Mouse (Mus musculus): ENCODE results near the gene Prkn. TPM values are rescaled to one million over a fixed set of nuclear protein-coding genes. Genes with fewer than 3 reads are reported as not detected.

Gene Prkn
- total RNA-seq, 1 experiment = 1.7 TPM

DNA sequence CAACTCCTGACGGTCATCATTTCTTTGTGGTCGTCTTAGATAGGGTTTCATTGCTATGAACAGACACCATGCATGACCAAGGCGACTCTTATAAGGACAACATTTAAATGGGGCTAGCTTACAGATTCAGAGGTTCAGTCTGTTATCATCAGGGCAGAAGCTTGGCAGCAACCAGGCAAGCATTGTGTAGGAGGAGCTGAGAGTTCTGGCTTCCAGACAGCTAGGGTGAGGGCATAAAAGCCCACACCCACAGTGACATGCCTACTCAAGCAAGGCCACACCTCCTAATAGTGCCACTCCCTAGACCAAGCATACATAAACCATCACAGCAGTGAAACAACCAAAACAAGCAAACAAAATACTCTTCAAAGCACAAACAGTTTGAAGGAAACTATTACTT lies 579.3 kb downstream of the Prkn start:
- in situ Hi-C loops (cut with MboI; ENCODE audit: low sequenced_read_pairs in 2 of 2, unreplicated experiment in 2 of 2) = no loop called here
- DNase-seq (ENCODE audit: low read depth, low spot score) = no peak
- Histone ChIP-seq H3K9ac (ENCODE audit: insufficient read depth, low read depth, low read length, poor library complexity, severe bottlenecking) (no peak overlapping the region), H3K27ac (ENCODE audit: insufficient read depth, low read depth, low read length, poor library complexity, severe bottlenecking) (no peak overlapping the region), H3K9me3 (ENCODE audit: control insufficient read depth, insufficient read depth, low read depth, low read length) (no peaks in the 10 kb centered on the region), H3K4me1 (ENCODE audit: control insufficient read depth in 2 of 2, insufficient read depth in 2 of 2, low read length in 2 of 2, poor library complexity in 1 of 2) (no peaks in the 10 kb centered on the region), H3K36me3 (ENCODE audit: control insufficient read depth, insufficient read depth, low read length, poor library complexity, severe bottlenecking) (no peaks in the 10 kb centered on the region), H3K4me3 (ENCODE audit: insufficient read depth in 1 of 2, low read depth in 1 of 2, low read length in 2 of 2, poor library complexity in 1 of 2, severe bottlenecking in 1 of 2) (no peak overlapping the region)
- TF ChIP-seq ZNF384 (IDR thresholded peaks at IDR 0.05; ENCODE audit: low read depth, low read length) = no peak
- no peak for TF ChIP-seq MAFK (IDR thresholded peaks at IDR 0.05; ENCODE audit: insufficient read depth, low read depth, low read length)
- no peak for TF ChIP-seq HCFC1 (IDR thresholded peaks at IDR 0.05; ENCODE audit: borderline replicate concordance, insufficient read depth, low read length)
- no peak for TF ChIP-seq ZC3H11A (IDR thresholded peaks at IDR 0.05; ENCODE audit: borderline replicate concordance, low read depth, low read length)
- no peak for TF ChIP-seq CHD2 (IDR thresholded peaks at IDR 0.05; ENCODE audit: low read depth, low read length)

DNA sequence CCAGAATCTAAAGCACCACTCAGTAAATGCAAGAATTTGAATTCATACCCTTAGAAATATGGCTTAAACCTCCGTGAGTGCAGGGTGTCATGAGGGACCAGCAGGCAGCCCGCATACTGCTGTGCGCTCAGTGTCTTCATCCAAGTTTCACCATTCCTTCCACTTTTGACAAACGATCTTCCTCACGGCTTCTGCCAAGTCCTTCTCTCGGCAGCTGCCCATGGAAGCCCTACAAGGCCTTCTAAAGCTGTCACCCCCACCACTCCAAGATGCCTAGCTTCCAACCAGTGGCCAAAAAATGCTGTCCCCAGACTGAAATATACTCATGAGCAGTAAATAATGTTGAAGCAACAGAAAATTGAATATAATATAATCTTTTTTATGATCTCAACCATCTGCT lies 580.7 kb downstream of the Prkn start:
- Histone ChIP-seq H3K9ac (ENCODE audit: insufficient read depth, low read depth, low read length, poor library complexity, severe bottlenecking) (no peak overlapping the region), H3K4me1 (ENCODE audit: control insufficient read depth in 2 of 2, insufficient read depth in 2 of 2, low read length in 2 of 2, poor library complexity in 1 of 2) (no peaks in the 10 kb centered on the region), H3K4me3 (ENCODE audit: insufficient read depth in 1 of 2, low read depth in 1 of 2, low read length in 2 of 2, poor library complexity in 1 of 2, severe bottlenecking in 1 of 2) (no peak overlapping the region), H3K9me3 (ENCODE audit: control insufficient read depth, insufficient read depth, low read depth, low read length) (no peaks in the 10 kb centered on the region), H3K27ac (ENCODE audit: insufficient read depth, low read depth, low read length, poor library complexity, severe bottlenecking) (no peak overlapping the region), H3K36me3 (ENCODE audit: control insufficient read depth, insufficient read depth, low read length, poor library complexity, severe bottlenecking) (no peaks in the 10 kb centered on the region)
- TF ChIP-seq ZNF384 (IDR thresholded peaks at IDR 0.05; ENCODE audit: low read depth, low read length) = no peak
- no peak for TF ChIP-seq HCFC1 (IDR thresholded peaks at IDR 0.05; ENCODE audit: borderline replicate concordance, insufficient read depth, low read length)
- TF ChIP-seq CHD2 (IDR thresholded peaks at IDR 0.05; ENCODE audit: low read depth, low read length) = no peak
- TF ChIP-seq ZC3H11A (IDR thresholded peaks at IDR 0.05; ENCODE audit: borderline replicate concordance, low read depth, low read length) = no peak
- in situ Hi-C loops (cut with MboI; ENCODE audit: low sequenced_read_pairs in 2 of 2, unreplicated experiment in 2 of 2) = no loop called here
- DNase-seq (ENCODE audit: low read depth, low spot score) = no peak

DNA sequence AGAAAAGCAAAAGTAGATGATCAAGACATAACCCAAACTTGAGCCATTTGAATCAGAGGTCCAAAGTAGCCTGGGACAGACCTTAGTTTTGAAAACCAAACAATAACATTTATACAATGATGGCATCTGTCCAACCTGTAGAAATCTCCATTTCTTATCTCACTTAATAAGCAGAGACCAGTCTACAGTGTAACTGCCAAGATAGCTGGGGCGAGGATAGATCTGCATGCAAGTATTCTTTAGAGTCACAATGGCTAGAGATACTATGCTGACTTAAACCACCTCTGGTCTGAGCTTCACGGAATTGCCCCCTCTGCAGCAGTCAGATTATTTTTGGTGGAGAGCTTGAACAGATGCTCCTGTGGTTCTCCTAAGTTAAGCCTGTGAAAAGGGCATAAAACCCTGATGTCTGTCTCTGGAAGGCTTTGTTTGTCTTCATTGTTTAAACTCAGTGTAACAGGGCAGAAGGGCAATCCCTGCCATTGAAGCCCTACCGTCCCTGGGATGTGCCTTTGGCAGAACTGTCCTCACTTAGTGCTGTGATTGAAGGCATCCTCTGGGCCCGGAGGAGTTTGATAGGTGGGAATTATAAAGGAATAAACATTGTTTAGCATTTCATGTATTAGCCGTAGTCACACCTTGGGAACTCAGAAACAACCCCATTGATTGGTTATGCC lies 581.2 kb downstream of the Prkn start:
- H3K27ac ChIP-seq (ENCODE audit: insufficient read depth, low read depth, low read length, poor library complexity, severe bottlenecking) = no peak overlapping the region
- DNase-seq (ENCODE audit: low read depth, low spot score) = no peak

DNA sequence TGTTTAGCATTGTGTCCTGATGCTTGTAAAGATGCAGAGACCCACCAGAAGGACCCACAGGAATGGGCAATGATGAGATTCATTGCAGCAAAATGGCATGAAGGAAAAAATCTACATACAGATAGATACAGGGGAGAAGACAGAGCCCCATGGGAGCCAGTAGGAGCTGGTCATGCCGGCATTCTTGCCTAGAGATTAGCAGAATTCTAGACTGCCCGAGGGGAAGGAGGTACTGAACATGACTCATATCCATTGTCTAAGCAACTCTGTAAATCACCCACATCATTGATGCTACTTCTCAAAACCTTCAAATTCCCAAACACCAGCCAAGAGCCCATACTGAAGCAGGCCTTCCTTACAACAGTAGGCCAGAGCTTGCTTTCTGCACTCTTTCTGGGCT lies 591.1 kb downstream of the Prkn start:
- H3K4me1 ChIP-seq (ENCODE audit: control insufficient read depth in 2 of 2, insufficient read depth in 2 of 2, low read length in 2 of 2, poor library complexity in 1 of 2) = no peaks in the 10 kb centered on the region
- no peak overlapping the region for H3K27ac ChIP-seq (ENCODE audit: insufficient read depth, low read depth, low read length, poor library complexity, severe bottlenecking)
- TF ChIP-seq ZC3H11A (IDR thresholded peaks at IDR 0.05; ENCODE audit: borderline replicate concordance, low read depth, low read length) (no peak), HCFC1 (IDR thresholded peaks at IDR 0.05; ENCODE audit: borderline replicate concordance, insufficient read depth, low read length) (no peak), CHD2 (IDR thresholded peaks at IDR 0.05; ENCODE audit: low read depth, low read length) (no peak), ZNF384 (IDR thresholded peaks at IDR 0.05; ENCODE audit: low read depth, low read length) (no peak), MAFK (IDR thresholded peaks at IDR 0.05; ENCODE audit: insufficient read depth, low read depth, low read length) (no peak)
- H3K36me3 ChIP-seq (ENCODE audit: control insufficient read depth, insufficient read depth, low read length, poor library complexity, severe bottlenecking) = no peaks in the 10 kb centered on the region
- no peak overlapping the region for H3K9ac ChIP-seq (ENCODE audit: insufficient read depth, low read depth, low read length, poor library complexity, severe bottlenecking)
- in situ Hi-C loops (cut with MboI; ENCODE audit: low sequenced_read_pairs in 2 of 2, unreplicated experiment in 2 of 2) = no loop called here
- no peak for DNase-seq (ENCODE audit: low read depth, low spot score)
- no peaks in the 10 kb centered on the region for H3K9me3 ChIP-seq (ENCODE audit: control insufficient read depth, insufficient read depth, low read depth, low read length)
- no peak overlapping the region for H3K4me3 ChIP-seq (ENCODE audit: insufficient read depth in 1 of 2, low read depth in 1 of 2, low read length in 2 of 2, poor library complexity in 1 of 2, severe bottlenecking in 1 of 2)

More for the DNA sequence above, 581.2 kb downstream of the Prkn start:
- H3K36me3 ChIP-seq (ENCODE audit: control insufficient read depth, insufficient read depth, low read length, poor library complexity, severe bottlenecking) = no peaks in the 10 kb centered on the region
- in situ Hi-C loops (cut with MboI; ENCODE audit: low sequenced_read_pairs in 2 of 2, unreplicated experiment in 2 of 2) = no loop called here
- no peaks in the 10 kb centered on the region for H3K9me3 ChIP-seq (ENCODE audit: control insufficient read depth, insufficient read depth, low read depth, low read length)
- no peaks in the 10 kb centered on the region for H3K4me1 ChIP-seq (ENCODE audit: control insufficient read depth in 2 of 2, insufficient read depth in 2 of 2, low read length in 2 of 2, poor library complexity in 1 of 2)
- TF ChIP-seq HCFC1 (IDR thresholded peaks at IDR 0.05; ENCODE audit: borderline replicate concordance, insufficient read depth, low read length) (no peak), ZC3H11A (IDR thresholded peaks at IDR 0.05; ENCODE audit: borderline replicate concordance, low read depth, low read length) (no peak), ZNF384 (IDR thresholded peaks at IDR 0.05; ENCODE audit: low read depth, low read length) (no peak), CHD2 (IDR thresholded peaks at IDR 0.05; ENCODE audit: low read depth, low read length) (no peak), MAFK (IDR thresholded peaks at IDR 0.05; ENCODE audit: insufficient read depth, low read depth, low read length) (no peak)
- H3K9ac ChIP-seq (ENCODE audit: insufficient read depth, low read depth, low read length, poor library complexity, severe bottlenecking) = no peak overlapping the region
- H3K4me3 ChIP-seq (ENCODE audit: insufficient read depth in 1 of 2, low read depth in 1 of 2, low read length in 2 of 2, poor library complexity in 1 of 2, severe bottlenecking in 1 of 2) = no peak overlapping the region
